Mouse (Mus musculus): ENCODE data around the gene Epha7.

DNA sequence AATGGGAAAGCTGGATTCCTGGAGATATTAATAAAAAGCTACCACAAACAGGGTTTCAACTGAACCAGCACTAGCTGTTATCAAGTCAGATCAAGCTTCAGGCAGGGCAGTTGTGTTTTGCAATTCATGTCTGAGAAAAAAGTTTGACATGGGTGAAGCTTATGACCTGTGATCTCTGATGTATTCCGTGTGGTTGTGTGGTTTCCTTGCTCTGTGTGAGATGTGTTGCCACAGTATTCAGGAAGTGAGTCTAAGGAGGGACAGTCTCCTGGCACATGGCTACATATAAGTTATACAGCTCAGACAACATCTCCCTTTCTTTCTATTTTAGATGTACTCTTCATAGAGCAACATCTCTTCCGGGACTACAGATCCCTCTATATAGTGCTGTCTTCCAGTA lies 99.1 kb downstream of the Epha7 start:
- TF ChIP-seq CTCF (conservative IDR thresholded peaks at IDR 0.05; ENCODE audit: low read length): no peak
- no peak for TF ChIP-seq NANOG (IDR thresholded peaks at IDR 0.05; ENCODE audit: borderline replicate concordance, low read length)
